ENCODE assay signal across 8 mouse cellular contexts in genomic region chr11:93994531-93994930, GRCm38 (mm10). TPM values are rescaled to one million over a fixed set of nuclear protein-coding genes. Genes with fewer than 3 reads are reported as not detected.
DNase-seq lines count a peak whose midpoint lies in the region; ATAC-seq and TF ChIP-seq lines count a peak whose summit lies in the region.

No protein-coding gene starts in this region.

- peak overlapping the region; percentile 97 for H3K27ac ChIP-seq in CH12.LX (ENCODE audit: insufficient read depth, low read depth)
- H3K27ac ChIP-seq in forebrain, embryonic 16.5 days (ENCODE audit: low read length), result no peak overlapping the region
- peak overlapping the region; percentile 99 for H3K27ac ChIP-seq in liver, embryonic 15.5 days (replicated peaks)

- H3K4me2 ChIP-seq in CH12.LX (ENCODE audit: insufficient read depth, low read depth, poor library complexity, severe bottlenecking), result peak overlapping the region; percentile 92
- H3K4me2 ChIP-seq in forebrain, embryonic 16.5 days (ENCODE audit: low read length), result peak overlapping the region; percentile 86
- H3K4me2 ChIP-seq in liver, embryonic 15.5 days, result peak overlapping the region; percentile 97

- TF ChIP-seq POLR2A in CH12.LX (IDR thresholded peaks at IDR 0.05; ENCODE audit: low read depth, low read length), result no peak

- intact Hi-C loops in left cerebral cortex, postnatal 25 days (cut with DNase I), result no loop called here

- peaks cover 4% of the 10 kb centered on the region for H3K36me3 ChIP-seq in erythroblast, embryonic 14.5 days (ENCODE audit: control insufficient read depth)
- H3K36me3 ChIP-seq in CH12.LX (replicated peaks in 1 of 2; ENCODE audit: control insufficient read depth in 1 of 2, insufficient read depth in 1 of 2, low read length in 1 of 2), result peaks cover 0 to 15% of the 10 kb centered on the region in 2 experiments
- no peaks in the 10 kb centered on the region for H3K36me3 ChIP-seq in forebrain, embryonic 16.5 days (ENCODE audit: control insufficient read depth, insufficient read depth)
- no peaks in the 10 kb centered on the region for H3K36me3 ChIP-seq in liver, embryonic 15.5 days (replicated peaks)

- peaks cover 46% of the 10 kb centered on the region for H3K4me1 ChIP-seq in erythroblast, embryonic 14.5 days (ENCODE audit: control insufficient read depth)
- H3K4me1 ChIP-seq in CH12.LX (ENCODE audit: control insufficient read depth in 1 of 2, insufficient read depth in 2 of 2), result peaks cover 3 to 36% of the 10 kb centered on the region in 2 experiments
- H3K4me1 ChIP-seq in forebrain, embryonic 16.5 days (replicated peaks; ENCODE audit: control insufficient read depth, insufficient read depth, low read length), result peaks cover 30% of the 10 kb centered on the region
- peaks cover 49% of the 10 kb centered on the region for H3K4me1 ChIP-seq in liver, embryonic 15.5 days (replicated peaks)

- no peaks in the 10 kb centered on the region for H3K27me3 ChIP-seq in erythroblast, embryonic 14.5 days (ENCODE audit: control insufficient read depth)
- no peaks in the 10 kb centered on the region for H3K27me3 ChIP-seq in CH12.LX (replicated peaks)
- 0 out of 2 replicates have a peak, but pooled peaks cover 5% of the 10 kb centered on the region for H3K27me3 ChIP-seq in forebrain, embryonic 16.5 days (replicated peaks; ENCODE audit: control insufficient read depth, insufficient read depth, low read length)
- H3K27me3 ChIP-seq in liver, embryonic 15.5 days, result no peaks in the 10 kb centered on the region

- no peak for TF ChIP-seq RAD21 in CH12.LX (IDR thresholded peaks at IDR 0.05; ENCODE audit: low read depth, low read length)

- no peak for ATAC-seq in erythroblast, adult 5-6 weeks (replicated peaks; ENCODE audit: low FRiP score, poor library complexity, severe bottlenecking)
- ATAC-seq in forebrain, embryonic 16.5 days, result no peak
- ATAC-seq in liver, embryonic 15.5 days (ENCODE audit: insufficient read depth), result no peak
- no peak for ATAC-seq in activated CD4-positive, CD25-positive, alpha-beta regulatory T cell, adult 4 months

- peaks cover 28% of the 10 kb centered on the region for H3K79me2 ChIP-seq in CH12.LX (replicated peaks; ENCODE audit: control insufficient read depth, extremely low read depth, insufficient read depth, poor library complexity, severe bottlenecking)

- TF ChIP-seq CTCF in CH12.LX (conservative IDR thresholded peaks at IDR 0.05 in 1 of 2, IDR thresholded peaks at IDR 0.05 in 1 of 2; ENCODE audit: low read depth in 2 of 2, low read length in 2 of 2), result no peak

- H3K9ac ChIP-seq in CH12.LX (ENCODE audit: insufficient read depth, low read depth), result peak overlapping the region; percentile 91
- no peak overlapping the region for H3K9ac ChIP-seq in forebrain, embryonic 16.5 days (replicated peaks; ENCODE audit: low read depth, low read length)
- peak overlapping the region; percentile 69 for H3K9ac ChIP-seq in liver, embryonic 15.5 days

- TF ChIP-seq EP300 in CH12.LX (IDR thresholded peaks at IDR 0.05; ENCODE audit: low read length), result no peak

- 62% methylated on average over 5 of the region's 5 CpGs for WGBS in forebrain, embryonic 16.5 days
- WGBS in liver, embryonic 15.5 days (ENCODE audit: insufficient replicate concordance), result 53% methylated on average over 5 of the region's 5 CpGs

- in situ Hi-C loops in CH12.LX (cut with MboI; ENCODE audit: low pct_ligation_motif_present, low pct_unique_long_range_greater_than_20kb, low sequenced_read_pairs), result no loop called here

- H3K4me3 ChIP-seq in erythroblast, embryonic 14.5 days (replicated peaks), result peak overlapping the region; percentile 90
- peak overlapping the region; percentile 77 to 97 (median 82) for H3K4me3 ChIP-seq in CH12.LX (replicated peaks in 1 of 3; ENCODE audit: low read depth in 2 of 3, low read length in 2 of 3, poor library complexity in 1 of 3)
- H3K4me3 ChIP-seq in forebrain, embryonic 16.5 days (replicated peaks; ENCODE audit: low read length), result no peak overlapping the region; the same call in none of the 2 replicates
- peak overlapping the region; percentile 94 for H3K4me3 ChIP-seq in liver, embryonic 15.5 days (replicated peaks)

- H3K9me3 ChIP-seq in erythroblast, embryonic 14.5 days (ENCODE audit: control insufficient read depth, low read length), result no peaks in the 10 kb centered on the region
- no peaks in the 10 kb centered on the region for H3K9me3 ChIP-seq in CH12.LX (replicated peaks; ENCODE audit: low read length)
- no peaks in the 10 kb centered on the region for H3K9me3 ChIP-seq in forebrain, embryonic 16.5 days (ENCODE audit: control insufficient read depth, low read length)
- H3K9me3 ChIP-seq in liver, embryonic 15.5 days (replicated peaks), result no peaks in the 10 kb centered on the region

- DNase-seq in CH12.LX (ENCODE audit: extremely low read depth), result no peak
- no peak for DNase-seq in left cerebral cortex, postnatal 25 days (ENCODE audit: low spot score in 2 of 2)
- no peak for DNase-seq in layer of hippocampus, adult 11-12 months (ENCODE audit: low spot score)

- dilution Hi-C loops in CH12.LX (cut with MboI; ENCODE audit: extremely low pct_ligation_motif_present, extremely low pct_unique_long_range_greater_than_20kb, low sequenced_read_pairs), result no loop called here

TF ChIP-seq in CH12.LX, 34 proteins besides CTCF, POLR2A, EP300 and RAD21 (continues in another document):
- TF ChIP-seq ZMIZ1 (IDR thresholded peaks at IDR 0.05; ENCODE audit: low read depth, low read length), result no peak
- TF ChIP-seq ZC3H11A (IDR thresholded peaks at IDR 0.05; ENCODE audit: low read depth, low read length), result no peak
- no peak for TF ChIP-seq MXI1 (IDR thresholded peaks at IDR 0.05; ENCODE audit: low read depth, low read length)
- TF ChIP-seq MAZ (IDR thresholded peaks at IDR 0.05; ENCODE audit: low read depth, low read length), result no peak
- no peak for TF ChIP-seq GABPA (IDR thresholded peaks at IDR 0.05; ENCODE audit: insufficient replicate concordance, low read depth, low read length)
- no peak for TF ChIP-seq NELFE (IDR thresholded peaks at IDR 0.05; ENCODE audit: low read depth, low read length)
- TF ChIP-seq UBTF (IDR thresholded peaks at IDR 0.05; ENCODE audit: low read depth, low read length), result no peak
- no peak for TF ChIP-seq SMC3 (IDR thresholded peaks at IDR 0.05; ENCODE audit: low read depth, low read length)
- TF ChIP-seq ZKSCAN1 (IDR thresholded peaks at IDR 0.05; ENCODE audit: borderline replicate concordance, low read depth, low read length), result no peak
- no peak for TF ChIP-seq TCF12 (IDR thresholded peaks at IDR 0.05; ENCODE audit: low read depth, low read length)

RNA-seq across cellular contexts. Expression of gene Spag9, which starts 1.4 kb away (rescaled TPM):
- polyA plus RNA-seq in erythroblast, embryonic 14.5 days (2012), result 0.17 and 0.21 TPM in 2 replicates
- 9.2 and 18.3 TPM in 2 replicates for total RNA-seq in erythroblast, adult 5-6 weeks (2015; ENCODE audit: low replicate concordance)
- total RNA-seq in erythroblast, adult 5-6 weeks (2017; ENCODE audit: low replicate concordance), result 24.3 and 25.9 TPM in 2 replicates
- 21.0 TPM in 2 replicates for total RNA-seq in CH12.LX (2012; rRNA removed)
- total RNA-seq in CH12.LX (2014; rRNA removed), result 22.5 and 22.6 TPM in 2 replicates
- polyA plus RNA-seq in CH12.LX (2012; ENCODE audit: insufficient read length, low read depth), result 30.7 and 32.1 TPM in 2 replicates
- 99.1 and 108 TPM in 2 replicates for polyA plus RNA-seq in forebrain, embryonic 16.5 days (2015; fragmentation: Nextera tagmentation; extraction: Ambion mirVana)
- polyA plus RNA-seq in liver, embryonic 15.5 days (2015; fragmentation: Nextera tagmentation; extraction: Ambion mirVana), result 9.2 and 10.4 TPM in 2 replicates
- 10 to 100 TPM; 17.2 to 18.7 TPM for polyA plus RNA-seq in activated CD4-positive, CD25-positive, alpha-beta regulatory T cell, adult 4 months (2017; shearing (Covaris generic))
- total RNA-seq in left cerebral cortex, postnatal 25 days (2021), result 100 to 1,000 TPM; 272 to 282 TPM

RNA-seq across cellular contexts. Expression of gene Nme1, which starts 26.2 kb away (rescaled TPM):
- 11.0 and 13.0 TPM in 2 replicates for polyA plus RNA-seq in erythroblast, embryonic 14.5 days (2012)
- total RNA-seq in erythroblast, adult 5-6 weeks (2015; ENCODE audit: low replicate concordance), result 11.9 and 60.4 TPM in 2 replicates
- 16.6 and 19.9 TPM in 2 replicates for total RNA-seq in erythroblast, adult 5-6 weeks (2017; ENCODE audit: low replicate concordance)
- total RNA-seq in CH12.LX (2012; rRNA removed) (187 and 253 TPM in 2 replicates), CH12.LX (2014; rRNA removed) (443 and 488 TPM in 2 replicates)
- polyA plus RNA-seq in CH12.LX (2012; ENCODE audit: insufficient read length, low read depth), result 129 and 170 TPM in 2 replicates
- 267 and 357 TPM in 2 replicates for polyA plus RNA-seq in forebrain, embryonic 16.5 days (2015; fragmentation: Nextera tagmentation; extraction: Ambion mirVana)
- 105 and 107 TPM in 2 replicates for polyA plus RNA-seq in liver, embryonic 15.5 days (2015; fragmentation: Nextera tagmentation; extraction: Ambion mirVana)
- polyA plus RNA-seq in activated CD4-positive, CD25-positive, alpha-beta regulatory T cell, adult 4 months (2017; shearing (Covaris generic)), result 100 to 1,000 TPM; 144 to 327 TPM
- 100 to 1,000 TPM; 119 TPM for total RNA-seq in left cerebral cortex, postnatal 25 days (2021)

RNA-seq across cellular contexts. Expression of gene Gm20390, which starts 26.4 kb away (rescaled TPM):
- 9.9 and 13.0 TPM in 2 replicates for polyA plus RNA-seq in erythroblast, embryonic 14.5 days (2012)
- 22.7 TPM in 1 of 2 replicates, not detected in the other for total RNA-seq in erythroblast, adult 5-6 weeks (2015; ENCODE audit: low replicate concordance)
- total RNA-seq in erythroblast, adult 5-6 weeks (2017; ENCODE audit: low replicate concordance), result 0.68 and 3.9 TPM in 2 replicates
- total RNA-seq in CH12.LX (2012; rRNA removed) (717 and 896 TPM in 2 replicates), CH12.LX (2014; rRNA removed) (136 and 137 TPM in 2 replicates)
- 691 and 791 TPM in 2 replicates for polyA plus RNA-seq in CH12.LX (2012; ENCODE audit: insufficient read length, low read depth)
- polyA plus RNA-seq in forebrain, embryonic 16.5 days (2015; fragmentation: Nextera tagmentation; extraction: Ambion mirVana), result 347 and 368 TPM in 2 replicates
- 187 and 209 TPM in 2 replicates for polyA plus RNA-seq in liver, embryonic 15.5 days (2015; fragmentation: Nextera tagmentation; extraction: Ambion mirVana)
- 100 to 1,000 TPM in 1 of 2 experiments, 10 to 100 TPM in 1; 19.2 to 305 TPM for polyA plus RNA-seq in activated CD4-positive, CD25-positive, alpha-beta regulatory T cell, adult 4 months (2017; shearing (Covaris generic))
- total RNA-seq in left cerebral cortex, postnatal 25 days (2021), result 100 to 1,000 TPM; 106 to 109 TPM

RNA-seq across cellular contexts. Expression of gene Nme2, which starts 38.5 kb away (rescaled TPM):
- polyA plus RNA-seq in erythroblast, embryonic 14.5 days (2012), result 1.4 and 1.7 TPM in 2 replicates
- 53.4 and 89.2 TPM in 2 replicates for total RNA-seq in erythroblast, adult 5-6 weeks (2015; ENCODE audit: low replicate concordance)
- total RNA-seq in erythroblast, adult 5-6 weeks (2017; ENCODE audit: low replicate concordance), result 11.8 and 32.5 TPM in 2 replicates
- total RNA-seq in CH12.LX (2012; rRNA removed), result 1,722 and 2,105 TPM in 2 replicates
- 1,555 and 1,586 TPM in 2 replicates for total RNA-seq in CH12.LX (2014; rRNA removed)
- polyA plus RNA-seq in CH12.LX (2012; ENCODE audit: insufficient read length, low read depth), result 945 and 1,140 TPM in 2 replicates
- polyA plus RNA-seq in forebrain, embryonic 16.5 days (2015; fragmentation: Nextera tagmentation; extraction: Ambion mirVana), result 86.5 and 106 TPM in 2 replicates
- 102 and 125 TPM in 2 replicates for polyA plus RNA-seq in liver, embryonic 15.5 days (2015; fragmentation: Nextera tagmentation; extraction: Ambion mirVana)
- polyA plus RNA-seq in activated CD4-positive, CD25-positive, alpha-beta regulatory T cell, adult 4 months (2017; shearing (Covaris generic)), result 100 to 1,000 TPM; 149 to 492 TPM
- total RNA-seq in left cerebral cortex, postnatal 25 days (2021), result 10 to 100 TPM; 63.4 to 79.0 TPM
